Mouse (Mus musculus) 416B (cell line): ENCODE measurements at regions not wholly inside any gene's neighbourhood (a gene's known extent, or its start where the extent isn't known, plus 50 kb on each side); places are given as distances from the start of the nearest gene placed in this dataset.
"Not testable (repeated sequence)": the region's sequence is repeated elsewhere in the genome, so short reads cannot be mapped to it uniquely, and the experiment has no call there.

ENCODE experiments used
- DNase-seq: peaks from one replicate; pipeline ENCODE4 v3.0.0; 2011; ENCODE audit warnings: low read depth

GRCm38 (mm10) chr14:17556458-17556857 lies 103.6 kb upstream of the Thrb start:
- no peak for DNase-seq

- DNase-seq = not testable (repeated sequence)
Observed at GRCm38 (mm10) chr14:17560001-17560400, 100.1 kb upstream of the Thrb start.

GRCm38 (mm10) chr14:17567927-17568326 lies 92.1 kb upstream of the Thrb start:
- DNase-seq = no peak

- DNase-seq = no peak
Observed at GRCm38 (mm10) chr14:17569087-17569636, 90.9 kb upstream of the Thrb start.

- no peak for DNase-seq
Observed at GRCm38 (mm10) chr14:17578776-17579175, 81.3 kb upstream of the Thrb start.

GRCm38 (mm10) chr14:17589595-17589994 lies 70.5 kb upstream of the Thrb start:
- no peak for DNase-seq

GRCm38 (mm10) chr14:17599553-17599952 lies 60.5 kb upstream of the Thrb start:
- DNase-seq = no peak

GRCm38 (mm10) chr14:17602357-17602756 lies 57.7 kb upstream of the Thrb start:
- DNase-seq = no peak

- no peak for DNase-seq
Observed at GRCm38 (mm10) chr14:17606018-17606417, 54.0 kb upstream of the Thrb start.

- DNase-seq = no peak
Observed at GRCm38 (mm10) chr14:17607186-17607585, 52.9 kb upstream of the Thrb start.
